Mouse (Mus musculus) embryonic facial prominence, embryonic 14.5 days (tissue): ENCODE results near the gene Pou2f3. TPM values are rescaled to one million over a fixed set of nuclear protein-coding genes. Genes with fewer than 3 reads are reported as not detected.

Source experiments
- ATAC-seq: fragments of 200-750 bp; cut with Nextera tagmentation; 2 replicates; pipeline ENCODE4 v1.8.0; 2017; ENCODE audit warnings: low read depth, moderate number of reproducible peaks, moderate TSS enrichment
- DNase-seq: peaks from one replicate; pipeline ENCODE4 v3.0.0-alpha.2; 2015; ENCODE audit warnings: low spot score
- H3K27ac ChIP-seq: fragments of 300-500 bp; sonication (generic); replicated peaks from 2 replicates; pipeline ENCODE4 v1.5.1; 2014; ENCODE audit warnings: low read depth, mild to moderate bottlenecking, low read length, moderate library complexity
- H3K27me3 ChIP-seq: fragments of 300-500 bp; sonication (generic); replicated peaks from 2 replicates; pipeline ENCODE4 v1.6.1; 2014; ENCODE audit warnings: low read length; ENCODE audit not compliant: control insufficient read depth, insufficient read depth
- H3K36me3 ChIP-seq: fragments of 300-500 bp; sonication (generic); 2 replicates; pipeline ENCODE4 v1.6.1; 2014; ENCODE audit warnings: low read length, mixed read lengths; ENCODE audit not compliant: control insufficient read depth, insufficient read depth
- H3K4me1 ChIP-seq: fragments of 300-500 bp; sonication (generic); 2 replicates; pipeline ENCODE4 v1.6.1; 2014; ENCODE audit warnings: antibody characterized with exemption, low read length; ENCODE audit not compliant: control insufficient read depth, insufficient read depth
- H3K4me2 ChIP-seq: fragments of 300-500 bp; sonication (generic); 2 replicates; pipeline ENCODE4 v1.6.1; 2014; ENCODE audit warnings: low read depth, mild to moderate bottlenecking, low read length, moderate library complexity, mixed read lengths
- H3K4me3 ChIP-seq: fragments of 300-500 bp; sonication (generic); 2 replicates; pipeline ENCODE4 v1.5.1; 2014; ENCODE audit warnings: low read depth, mild to moderate bottlenecking, low read length
- H3K9ac ChIP-seq: fragments of 300-500 bp; sonication (generic); 2 replicates; pipeline ENCODE4 v1.6.1; 2014; ENCODE audit warnings: low read depth, mild to moderate bottlenecking, low read length, moderate library complexity, mixed read lengths
- H3K9me3 ChIP-seq: fragments of 300-500 bp; sonication (generic); 2 replicates; pipeline ENCODE4 v1.6.1; 2016; ENCODE audit warnings: low read length; ENCODE audit not compliant: control insufficient read depth
- WGBS: fragments of 180-500 bp; shearing (Covaris S2); extraction: QIAGEN DNeasy Blood & Tissue Kit; methylation state at CpG from one replicate; pipeline ENCODE4 v1.1.7; 2014; 5-methylcytosine and 5-hydroxymethylcytosine counted together
- polyA plus RNA-seq: library from polyadenylated mRNA; unstranded; fragments of >200 nt; fragmentation: Nextera tagmentation; extraction: Ambion mirVana; gene quantifications from 2 replicates; pipeline ENCODE4 v1.2.1, GENCODE M21; 2014

Gene Pou2f3
- polyA plus RNA-seq, 1 experiment from 2014 or later: 3.8 TPM

GRCm38 (mm10) chr9:43116997-43117336 lies 93.2 kb downstream of the Pou2f3 start:
- H3K27ac ChIP-seq: no peak overlapping the region
- WGBS: 80% methylated on average over 6 of the region's 6 CpGs
- no peaks in the 10 kb centered on the region for H3K27me3 ChIP-seq
- H3K36me3 ChIP-seq: no peaks in the 10 kb centered on the region
- no peak overlapping the region for H3K4me3 ChIP-seq
- peak overlapping the region; percentile 79; the same call in 1 of the 2 replicates for H3K4me2 ChIP-seq
- ATAC-seq (no peak), DNase-seq (no peak)
- no peak overlapping the region for H3K9ac ChIP-seq
- H3K9me3 ChIP-seq: no peaks in the 10 kb centered on the region
- peaks cover 10% of the 10 kb centered on the region for H3K4me1 ChIP-seq

- no peaks in the 10 kb centered on the region for H3K9me3 ChIP-seq
- no peak within 1 kb of the TSS for H3K27ac ChIP-seq
- peaks cover 5% of the 10 kb centered on the region for H3K36me3 ChIP-seq
- peak; percentile 96 for ATAC-seq
- WGBS: 5% methylated on average over 44 of the region's 55 CpGs
- peaks cover 10% of the 10 kb centered on the region for H3K4me1 ChIP-seq
- no peaks in the 10 kb centered on the region for H3K27me3 ChIP-seq
- peak within 1 kb of the TSS; percentile 78 for H3K4me3 ChIP-seq
- peak within 1 kb of the TSS; percentile 79 for H3K4me2 ChIP-seq
- peak; percentile 78 for DNase-seq
- H3K9ac ChIP-seq: peak within 1 kb of the TSS; percentile 84
These were observed 93.8 kb downstream of the Pou2f3 start, which contains the start of gene Tmem136 for GRCm38 (mm10) chr9:43116134-43116996. Gene Tmem136, minus strand, starts transcription at chr9:43116570.

DNA sequence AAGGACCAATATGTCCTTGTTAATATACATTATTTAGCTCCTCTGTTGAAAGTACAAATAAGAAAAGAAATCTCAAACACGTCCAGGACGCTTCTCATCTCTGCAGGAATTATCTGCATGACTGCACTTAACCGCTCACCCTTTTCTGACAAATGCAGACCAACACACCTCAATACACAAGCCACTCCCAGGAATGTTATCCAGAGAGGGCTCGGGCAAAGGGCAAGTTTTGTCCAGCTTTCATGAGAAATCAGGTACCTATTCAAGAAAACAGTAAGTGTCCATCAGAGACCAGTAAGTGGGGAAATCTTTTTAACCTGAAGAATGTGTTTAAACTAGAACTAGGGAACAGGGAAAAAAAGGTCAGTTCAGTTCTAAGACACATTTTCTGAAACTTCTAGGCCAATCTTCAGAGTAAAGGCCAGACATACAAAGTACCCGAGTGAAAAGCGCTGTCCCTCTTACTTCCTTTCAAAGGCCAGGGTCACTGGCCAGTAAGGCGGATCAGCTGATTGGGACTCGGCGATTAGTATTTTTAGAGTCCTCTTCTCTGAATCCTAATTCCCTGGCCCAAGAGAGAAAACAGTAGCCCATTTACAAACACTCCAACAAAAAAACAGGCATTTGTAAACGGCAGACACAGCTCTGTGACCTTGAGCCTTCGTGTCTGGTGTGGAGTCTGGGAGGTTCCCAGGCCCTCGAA lies 94.6 kb downstream of the Pou2f3 start:
- Histone ChIP-seq H3K9me3 (no peaks in the 10 kb centered on the region), H3K4me3 (peak overlapping the region; percentile 78), H3K4me1 (peaks cover 10% of the 10 kb centered on the region), H3K27me3 (no peaks in the 10 kb centered on the region), H3K4me2 (peak overlapping the region; percentile 79), H3K9ac (peak overlapping the region; percentile 84), H3K27ac (no peak overlapping the region), H3K36me3 (peaks cover 13% of the 10 kb centered on the region)
- 27% methylated on average over 12 of the region's 12 CpGs for WGBS
- DNase-seq (no peak), ATAC-seq (no peak)

DNA sequence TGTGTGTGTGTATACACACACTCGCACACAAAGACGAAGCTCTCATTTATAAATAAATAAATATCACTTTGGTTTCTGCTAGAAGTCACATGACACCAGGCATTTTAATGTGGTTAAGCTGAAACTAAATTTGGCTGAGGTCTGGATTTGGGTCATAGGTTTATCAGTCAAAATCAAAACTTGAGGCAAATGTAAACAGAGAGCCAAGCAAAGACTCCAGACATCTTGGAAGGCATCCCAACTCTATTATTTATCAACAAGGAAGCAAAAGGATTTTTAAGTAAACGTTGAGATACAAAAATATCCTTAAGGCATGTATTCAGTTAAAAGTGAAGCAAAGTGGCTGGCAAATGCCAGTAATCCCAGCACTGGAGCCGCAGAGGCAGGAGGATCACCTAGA lies 95.3 kb downstream of the Pou2f3 start:
- WGBS: 77% methylated on average over 4 of the region's 4 CpGs
- ATAC-seq (no peak), DNase-seq (peak; percentile 28)

DNA sequence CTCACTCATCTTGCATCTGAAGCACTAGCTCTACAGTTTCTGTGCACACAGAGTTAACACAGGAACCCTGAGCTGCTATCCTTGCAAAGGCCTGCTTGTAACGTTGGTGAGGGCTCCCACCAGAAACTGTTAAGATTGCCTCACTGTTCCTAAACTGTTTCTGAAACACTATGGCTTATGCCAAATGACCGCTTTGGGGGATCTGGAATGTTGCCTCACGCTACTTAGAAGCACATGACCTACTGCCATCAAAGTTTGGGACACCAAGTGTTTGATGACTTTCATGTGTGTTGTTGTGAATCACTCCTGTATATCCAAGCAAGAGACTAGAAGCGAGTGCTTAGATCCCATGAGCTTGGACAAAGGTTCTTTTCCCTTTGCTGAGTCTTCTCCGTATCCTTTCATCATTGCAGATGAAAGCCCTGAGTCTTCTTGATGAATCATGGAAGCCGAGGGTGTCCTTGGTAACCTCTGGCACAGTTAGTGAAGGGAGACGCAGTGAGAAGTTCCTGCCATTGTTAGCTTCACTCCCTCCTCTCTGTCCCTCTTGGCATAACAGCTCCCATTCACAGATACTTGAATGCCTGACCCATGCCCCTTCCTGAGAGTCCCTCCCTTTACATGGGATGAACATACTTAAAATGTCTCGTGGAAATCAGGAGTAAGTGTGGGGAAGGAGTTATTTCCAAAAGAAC lies 99.7 kb downstream of the Pou2f3 start:
- H3K4me3 ChIP-seq: no peak overlapping the region
- H3K4me2 ChIP-seq: no peak overlapping the region
- H3K27ac ChIP-seq: no peak overlapping the region
- DNase-seq (no peak), ATAC-seq (no peak)
- H3K4me1 ChIP-seq: peaks cover 13% of the 10 kb centered on the region
- H3K9ac ChIP-seq: no peak overlapping the region
- H3K9me3 ChIP-seq: no peaks in the 10 kb centered on the region
- no peaks in the 10 kb centered on the region for H3K27me3 ChIP-seq
- peaks cover 15% of the 10 kb centered on the region for H3K36me3 ChIP-seq
- 86% methylated on average over 8 of the region's 8 CpGs for WGBS

More for the DNA sequence above, 95.3 kb downstream of the Pou2f3 start:
- peaks cover 10% of the 10 kb centered on the region for H3K4me1 ChIP-seq
- H3K9me3 ChIP-seq: no peaks in the 10 kb centered on the region
- no peak overlapping the region for H3K4me2 ChIP-seq
- no peak overlapping the region for H3K9ac ChIP-seq
- no peak overlapping the region for H3K4me3 ChIP-seq
- no peak overlapping the region for H3K27ac ChIP-seq
- H3K27me3 ChIP-seq: no peaks in the 10 kb centered on the region
- peaks cover 15% of the 10 kb centered on the region for H3K36me3 ChIP-seq

DNA sequence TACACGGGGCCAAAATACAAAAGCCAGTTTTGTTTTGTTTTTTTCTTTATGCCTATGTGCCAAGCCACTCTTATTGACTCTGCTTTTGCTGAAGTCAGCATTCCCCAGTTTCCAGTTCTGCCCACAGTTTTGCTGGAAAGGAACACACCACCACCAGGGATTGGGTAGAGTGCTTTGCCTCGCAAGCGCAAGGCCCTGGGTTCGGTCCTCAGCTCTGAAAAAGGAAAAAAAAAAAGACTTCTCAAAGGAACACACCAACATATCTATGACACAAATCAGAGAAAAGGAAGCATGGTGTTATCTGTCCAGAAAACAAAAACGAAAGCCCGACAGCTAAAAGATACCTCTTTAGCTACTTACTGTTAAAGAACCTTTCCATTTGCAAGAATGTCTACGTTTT lies 101.0 kb downstream of the Pou2f3 start:
- Histone ChIP-seq H3K4me1 (peaks cover 7% of the 10 kb centered on the region; the same call in 1 of the 2 replicates), H3K9me3 (no peaks in the 10 kb centered on the region)
- no peak for ATAC-seq

DNA sequence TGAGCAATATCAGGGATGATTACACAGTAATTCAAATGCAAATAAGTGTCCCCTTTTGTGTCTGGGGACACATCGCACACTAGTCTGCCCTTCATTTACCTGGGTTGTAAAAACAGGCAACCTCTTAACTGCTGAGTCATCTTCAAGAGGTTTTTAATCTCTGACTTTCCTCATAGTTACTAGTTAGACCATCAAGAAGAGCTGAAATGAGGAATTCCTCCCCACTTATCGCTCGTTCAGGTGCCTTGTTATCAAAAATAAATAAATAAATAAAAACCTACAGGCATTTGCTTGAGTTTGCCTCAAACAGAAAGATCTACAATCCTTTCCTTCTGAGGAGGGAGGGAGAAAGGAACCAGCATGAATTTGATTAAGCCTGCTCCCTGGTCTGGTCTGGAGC lies 101.4 kb downstream of the Pou2f3 start:
- no peak overlapping the region for H3K9ac ChIP-seq
- H3K4me2 ChIP-seq: no peak overlapping the region
- DNase-seq: no peak
- H3K9me3 ChIP-seq: no peaks in the 10 kb centered on the region
- no peak overlapping the region for H3K27ac ChIP-seq
- H3K36me3 ChIP-seq: peaks cover 15% of the 10 kb centered on the region
- no peak for ATAC-seq
- 90% methylated on average over 3 of the region's 3 CpGs for WGBS
- peaks cover 7% of the 10 kb centered on the region; the same call in 1 of the 2 replicates for H3K4me1 ChIP-seq
- H3K27me3 ChIP-seq: no peaks in the 10 kb centered on the region
- H3K4me3 ChIP-seq: no peak overlapping the region

More for the DNA sequence above, 101.0 kb downstream of the Pou2f3 start:
- no peak overlapping the region for H3K4me2 ChIP-seq
- H3K9ac ChIP-seq: no peak overlapping the region
- DNase-seq: no peak
- H3K36me3 ChIP-seq: peaks cover 15% of the 10 kb centered on the region
- WGBS: 82% methylated on average over 7 of the region's 7 CpGs
- no peak overlapping the region for H3K4me3 ChIP-seq
- H3K27ac ChIP-seq: no peak overlapping the region
- H3K27me3 ChIP-seq: no peaks in the 10 kb centered on the region

GRCm38 (mm10) chr9:43108081-43108480 lies 102.1 kb downstream of the Pou2f3 start:
- H3K9ac ChIP-seq: no peak overlapping the region
- DNase-seq: no peak
- H3K27me3 ChIP-seq: no peaks in the 10 kb centered on the region
- WGBS: 82% methylated on average over 1 of the region's 1 CpGs
- H3K9me3 ChIP-seq: no peaks in the 10 kb centered on the region
- no peak for ATAC-seq
- no peak overlapping the region for H3K4me3 ChIP-seq
- no peak overlapping the region for H3K4me2 ChIP-seq
- peaks cover 15% of the 10 kb centered on the region for H3K36me3 ChIP-seq
- H3K4me1 ChIP-seq: peaks cover 12% of the 10 kb centered on the region; the same call in 1 of the 2 replicates
- H3K27ac ChIP-seq: no peak overlapping the region
